Mouse (Mus musculus): ENCODE measurements around the gene Yif1b. TPM values are rescaled to one million over a fixed set of nuclear protein-coding genes. Genes with fewer than 3 reads are reported as not detected.
"Not testable (repeated sequence)": the region's sequence is repeated elsewhere in the genome, so short reads cannot be mapped to it uniquely, and the experiment has no call there.

Yif1b gene
- polyA plus RNA-seq, 1 experiment from 2014 or later, result 104 TPM

DNA sequence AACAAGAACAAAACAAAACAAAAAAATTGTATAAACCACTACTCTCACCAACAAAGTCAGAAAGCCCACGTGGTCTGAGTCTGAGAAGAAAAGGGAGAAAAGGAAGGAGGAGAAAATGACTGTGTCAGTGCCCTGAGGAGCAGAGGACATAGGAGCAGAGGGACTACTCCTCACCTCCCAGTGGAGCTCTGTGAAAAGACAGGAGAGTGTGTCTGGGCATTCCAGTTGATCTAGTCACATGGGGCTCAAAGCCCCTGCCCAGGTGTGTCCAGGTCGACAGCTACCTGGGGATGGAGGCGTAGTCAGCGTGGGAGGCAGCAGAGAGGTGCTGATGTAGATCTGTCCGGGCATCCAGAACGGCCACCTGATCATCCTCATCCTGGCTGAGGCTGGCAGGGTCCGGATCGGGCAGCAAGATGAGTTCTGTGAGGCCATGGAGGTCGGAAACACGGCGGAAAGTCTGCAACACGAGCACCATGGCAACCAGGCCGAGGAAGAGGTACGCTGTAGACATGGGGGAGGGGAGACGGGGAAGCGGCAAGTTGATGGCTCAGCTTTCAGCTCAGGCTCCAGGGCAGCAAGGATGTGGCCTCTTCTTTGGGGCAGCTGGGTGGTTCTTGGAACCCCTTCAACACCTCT, 13.3 kb upstream of the Yif1b start:
- no peak overlapping the region for H3K27ac ChIP-seq
- no peaks in the 10 kb centered on the region for H3K36me3 ChIP-seq
- peaks cover 11% of the 10 kb centered on the region for H3K4me1 ChIP-seq (replicated peaks)
- peaks cover 12% of the 10 kb centered on the region for H3K27me3 ChIP-seq
- H3K9ac ChIP-seq (replicated peaks), result peak overlapping the region; percentile 32; the same call in 1 of the 2 replicates
- peak overlapping the region; percentile 48 for H3K4me2 ChIP-seq
- peaks cover 8% of the 10 kb centered on the region for H3K9me3 ChIP-seq
- WGBS, result 10% methylated on average over 16 of the region's 16 CpGs
- no peak; the same call in 1 of the 2 replicates for ATAC-seq (ENCODE audit: insufficient number of reproducible peaks, insufficient read depth, low FRiP score, low TSS enrichment, low read depth)
- H3K4me3 ChIP-seq (replicated peaks), result peak overlapping the region; percentile 11; the same call in 1 of the 2 replicates

DNA sequence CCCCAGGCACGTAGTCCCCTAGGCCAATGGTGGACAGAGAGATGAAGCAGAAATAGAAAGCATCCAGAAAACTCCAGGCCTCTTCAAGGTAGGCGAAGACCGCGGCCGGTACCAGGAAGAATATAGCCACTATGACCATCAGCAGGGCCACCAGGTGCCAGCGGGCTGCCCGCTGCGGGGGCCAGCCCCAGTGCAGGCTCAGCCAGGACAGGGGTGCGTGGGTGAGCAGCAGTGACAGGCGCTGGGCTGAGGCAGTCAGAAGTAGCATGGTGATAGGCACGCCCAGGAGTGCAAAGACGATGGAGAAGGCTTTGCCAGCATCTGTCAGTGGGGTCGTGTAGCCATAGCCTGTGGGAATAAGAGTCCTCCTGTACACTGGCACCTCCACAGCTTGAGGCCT, 12.6 kb upstream of the Yif1b start:
- H3K9ac ChIP-seq (replicated peaks), result no peak overlapping the region
- peak; percentile 16; the same call in 1 of the 2 replicates for ATAC-seq (ENCODE audit: insufficient number of reproducible peaks, insufficient read depth, low FRiP score, low TSS enrichment, low read depth)
- peak overlapping the region; percentile 48 for H3K4me2 ChIP-seq
- no peak overlapping the region for H3K27ac ChIP-seq
- H3K4me3 ChIP-seq (replicated peaks), result 0 out of 2 replicates have a peak overlapping the region, but pooled peaks have one; percentile 11
- peaks cover 11% of the 10 kb centered on the region for H3K4me1 ChIP-seq (replicated peaks)
- peaks cover 18% of the 10 kb centered on the region for H3K27me3 ChIP-seq
- 70% methylated on average over 13 of the region's 13 CpGs for WGBS
- no peaks in the 10 kb centered on the region for H3K36me3 ChIP-seq
- peaks cover 1% of the 10 kb centered on the region for H3K9me3 ChIP-seq

DNA sequence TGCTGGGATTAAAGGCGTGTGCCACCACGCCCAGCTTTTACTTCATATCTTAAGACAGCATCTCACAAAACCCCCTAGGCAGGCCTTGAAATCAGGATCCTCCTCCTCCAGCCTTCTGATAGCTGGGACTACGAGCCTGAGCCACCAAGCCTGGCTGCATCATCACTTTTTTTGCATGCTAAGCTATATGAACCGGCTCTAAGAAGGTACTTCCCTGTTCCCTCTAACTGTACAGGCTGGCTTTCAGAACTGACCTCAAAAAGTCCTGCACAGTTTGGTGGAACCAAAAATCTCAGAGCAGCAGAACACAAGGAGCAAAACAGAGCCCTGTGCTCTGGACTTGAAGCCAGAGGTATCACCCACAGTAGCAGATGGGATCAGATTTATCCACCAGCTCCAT, 9.9 kb upstream of the Yif1b start:
- 80% methylated on average over 4 of the region's 4 CpGs for WGBS

DNA sequence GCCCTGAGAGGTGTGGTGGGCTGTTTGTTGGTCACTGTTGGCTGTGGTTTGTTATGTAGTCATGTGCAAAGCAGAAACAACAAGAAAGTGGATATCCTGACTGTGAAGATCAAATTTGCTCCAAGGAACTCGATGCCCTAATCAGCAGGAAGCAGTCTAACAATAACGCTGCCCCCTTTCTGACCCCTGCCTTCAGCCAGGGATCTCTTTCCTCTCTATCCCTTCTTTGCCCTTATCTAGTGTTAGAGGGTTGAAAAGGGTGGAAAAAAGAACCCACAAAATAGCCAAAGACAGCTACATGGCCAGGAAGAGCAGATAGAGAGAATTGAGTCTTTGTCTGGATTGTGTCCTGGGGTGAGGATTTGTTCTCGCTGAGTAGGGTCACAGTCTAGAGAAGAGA, 7.6 kb upstream of the Yif1b start:
- 63% methylated on average over 3 of the region's 3 CpGs for WGBS
- no peak overlapping the region for H3K4me2 ChIP-seq
- H3K27me3 ChIP-seq, result peaks cover 58% of the 10 kb centered on the region
- H3K27ac ChIP-seq, result no peak overlapping the region
- H3K4me1 ChIP-seq (replicated peaks), result peaks cover 5% of the 10 kb centered on the region
- H3K9ac ChIP-seq (replicated peaks), result no peak overlapping the region
- ATAC-seq (ENCODE audit: insufficient number of reproducible peaks, insufficient read depth, low FRiP score, low TSS enrichment, low read depth), result no peak
- H3K4me3 ChIP-seq (replicated peaks), result no peak overlapping the region
- H3K9me3 ChIP-seq, result no peaks in the 10 kb centered on the region
- no peaks in the 10 kb centered on the region for H3K36me3 ChIP-seq

More for the DNA sequence above, 9.9 kb upstream of the Yif1b start:
- no peak overlapping the region for H3K9ac ChIP-seq (replicated peaks)
- ATAC-seq (ENCODE audit: insufficient number of reproducible peaks, insufficient read depth, low FRiP score, low TSS enrichment, low read depth), result no peak
- H3K27me3 ChIP-seq, result peaks cover 45% of the 10 kb centered on the region
- H3K9me3 ChIP-seq, result no peaks in the 10 kb centered on the region
- peaks cover 14% of the 10 kb centered on the region for H3K4me1 ChIP-seq (replicated peaks)
- no peak overlapping the region for H3K4me3 ChIP-seq (replicated peaks)
- H3K36me3 ChIP-seq, result no peaks in the 10 kb centered on the region
- H3K4me2 ChIP-seq, result no peak overlapping the region
- H3K27ac ChIP-seq, result no peak overlapping the region

DNA sequence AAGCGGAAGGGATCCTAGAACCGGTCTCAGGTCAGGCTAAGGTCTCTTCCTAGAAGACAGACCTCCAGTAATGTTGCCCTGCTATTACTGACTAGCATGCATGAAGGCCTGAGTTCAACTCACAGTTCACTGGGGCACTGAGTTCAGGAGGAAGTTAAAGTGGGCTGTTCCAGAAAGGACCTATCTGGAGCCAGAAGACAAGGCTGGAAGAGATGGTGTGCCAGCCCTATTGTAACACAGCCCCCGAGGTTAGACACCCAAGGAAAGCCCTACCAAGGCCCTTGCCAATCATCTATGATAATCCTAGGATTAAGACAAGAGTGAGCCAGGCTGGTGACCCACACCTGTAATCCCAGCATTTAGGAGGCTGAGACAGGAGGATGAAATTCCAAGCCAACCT, 6.6 kb upstream of the Yif1b start:
- 51% methylated on average over 3 of the region's 3 CpGs for WGBS
- Histone ChIP-seq H3K4me3 (replicated peaks) (peak overlapping the region; percentile 60), H3K36me3 (no peaks in the 10 kb centered on the region), H3K4me1 (replicated peaks) (0 out of 2 replicates have a peak, but pooled peaks cover 3% of the 10 kb centered on the region), H3K9me3 (no peaks in the 10 kb centered on the region), H3K4me2 (peak overlapping the region; percentile 97), H3K9ac (replicated peaks) (no peak overlapping the region), H3K27ac (no peak overlapping the region), H3K27me3 (peaks cover 58% of the 10 kb centered on the region)
- ATAC-seq (ENCODE audit: insufficient number of reproducible peaks, insufficient read depth, low FRiP score, low TSS enrichment, low read depth), result no peak

DNA sequence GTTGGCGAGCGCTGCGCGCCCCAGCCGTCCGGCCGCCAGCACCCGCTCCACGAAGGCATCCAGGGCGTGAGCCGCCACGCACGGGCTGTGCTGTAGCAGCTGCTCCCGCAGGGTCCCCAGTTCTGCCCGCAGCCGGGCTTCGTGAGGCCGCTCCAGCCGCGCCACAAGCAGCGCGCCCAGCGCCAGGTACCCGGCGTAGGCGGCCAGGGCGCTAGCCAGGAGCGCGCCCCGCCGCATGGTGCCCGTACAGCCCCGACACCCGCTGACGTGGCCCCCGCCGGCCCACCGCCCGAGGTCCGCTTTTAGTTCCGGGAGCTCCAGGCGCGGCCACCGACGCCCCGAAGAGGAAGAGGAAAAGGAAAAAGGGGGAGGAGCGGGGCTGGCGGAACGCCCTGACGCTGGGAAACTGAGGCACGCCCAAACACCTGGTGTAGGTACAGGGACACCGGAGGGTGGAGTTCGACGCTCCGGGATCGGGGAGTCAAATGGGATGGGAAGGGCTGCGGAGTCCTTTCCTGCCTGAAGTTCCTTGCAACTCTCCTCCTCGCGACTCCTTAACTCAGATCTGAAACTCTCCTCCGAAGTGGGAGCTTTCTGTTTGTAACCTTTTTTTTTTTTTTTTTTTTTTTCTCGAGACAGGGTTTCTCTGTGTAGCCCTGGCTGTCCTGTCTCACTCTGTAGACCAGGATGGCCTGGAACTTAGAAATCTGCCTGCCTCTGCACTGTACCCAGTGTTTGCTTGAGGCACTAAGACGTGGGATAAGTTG, 5.7 kb upstream of the Yif1b start, which contains the start of gene Kcnk6:
Gene Kcnk6 (minus strand): TSS at position 269 of the 767 bp plus-strand sequence.
- peak; percentile 52 for ATAC-seq (ENCODE audit: insufficient number of reproducible peaks, insufficient read depth, low FRiP score, low TSS enrichment, low read depth)
- Histone ChIP-seq H3K27ac (no peak within 1 kb of the TSS), H3K4me3 (replicated peaks) (peak within 1 kb of the TSS; percentile 60), H3K36me3 (no peaks in the 10 kb centered on the region), H3K9me3 (no peaks in the 10 kb centered on the region), H3K9ac (replicated peaks) (peak within 1 kb of the TSS; percentile 71), H3K4me2 (peak within 1 kb of the TSS; percentile 97), H3K4me1 (replicated peaks) (0 out of 2 replicates have a peak, but pooled peaks cover 3% of the 10 kb centered on the region), H3K27me3 (peaks cover 58% of the 10 kb centered on the region)
- 2% methylated on average over 62 of the region's 62 CpGs for WGBS

DNA sequence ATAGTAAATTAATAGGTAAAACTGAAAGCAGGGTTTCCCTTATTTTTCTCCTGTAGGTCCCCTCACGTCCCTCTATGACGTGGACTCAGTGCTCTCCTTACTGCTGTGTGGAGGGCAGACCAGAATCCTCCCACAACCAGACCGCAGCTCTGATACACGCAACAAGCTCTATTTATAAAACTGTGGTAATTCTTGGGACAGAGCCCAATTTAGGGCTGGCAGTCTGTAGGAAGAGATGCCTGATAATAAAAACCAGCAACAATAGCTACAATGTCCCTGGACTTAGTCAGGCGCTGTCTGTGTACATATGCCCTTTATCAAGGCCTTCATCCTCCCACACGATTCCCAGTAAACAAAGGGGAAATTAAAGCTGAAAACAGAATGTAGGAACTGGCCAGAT, 4.4 kb upstream of the Yif1b start:
- Histone ChIP-seq H3K9ac (replicated peaks) (no peak overlapping the region), H3K9me3 (no peaks in the 10 kb centered on the region), H3K4me1 (replicated peaks) (peaks cover 5% of the 10 kb centered on the region), H3K27ac (no peak overlapping the region), H3K27me3 (peaks cover 56% of the 10 kb centered on the region), H3K36me3 (no peaks in the 10 kb centered on the region), H3K4me2 (no peak overlapping the region), H3K4me3 (replicated peaks) (no peak overlapping the region)
- ATAC-seq (ENCODE audit: insufficient number of reproducible peaks, insufficient read depth, low FRiP score, low TSS enrichment, low read depth), result no peak
- WGBS, result 82% methylated on average over 6 of the region's 6 CpGs

DNA sequence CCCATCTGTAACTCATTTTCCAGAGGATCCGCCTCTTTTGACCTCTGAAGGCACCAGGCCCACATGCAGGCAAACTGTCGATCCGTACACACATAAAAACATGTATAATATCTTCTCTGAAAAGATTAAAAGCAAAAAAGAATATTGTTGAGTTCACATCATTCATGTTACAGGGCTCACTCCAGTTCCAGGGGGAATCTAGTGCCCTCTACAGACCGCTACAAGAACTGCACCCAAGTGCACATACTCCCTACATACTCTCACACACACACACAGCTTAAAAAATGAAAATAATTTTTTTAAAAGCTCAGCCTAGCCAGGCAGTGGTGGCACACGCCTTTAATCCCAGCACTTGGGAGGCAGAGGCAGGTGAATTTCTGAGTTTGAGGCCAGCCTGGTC, 3.5 kb upstream of the Yif1b start:
- ATAC-seq (ENCODE audit: insufficient number of reproducible peaks, insufficient read depth, low FRiP score, low TSS enrichment, low read depth), result no peak
- H3K9me3 ChIP-seq, result no peaks in the 10 kb centered on the region
- no peak overlapping the region for H3K9ac ChIP-seq (replicated peaks)
- peaks cover 12% of the 10 kb centered on the region for H3K4me1 ChIP-seq (replicated peaks)
- H3K36me3 ChIP-seq, result no peaks in the 10 kb centered on the region
- WGBS, result 69% methylated on average over 5 of the region's 5 CpGs
- H3K27me3 ChIP-seq, result peaks cover 48% of the 10 kb centered on the region
- no peak overlapping the region for H3K4me3 ChIP-seq (replicated peaks)
- H3K4me2 ChIP-seq, result no peak overlapping the region
- H3K27ac ChIP-seq, result no peak overlapping the region

DNA sequence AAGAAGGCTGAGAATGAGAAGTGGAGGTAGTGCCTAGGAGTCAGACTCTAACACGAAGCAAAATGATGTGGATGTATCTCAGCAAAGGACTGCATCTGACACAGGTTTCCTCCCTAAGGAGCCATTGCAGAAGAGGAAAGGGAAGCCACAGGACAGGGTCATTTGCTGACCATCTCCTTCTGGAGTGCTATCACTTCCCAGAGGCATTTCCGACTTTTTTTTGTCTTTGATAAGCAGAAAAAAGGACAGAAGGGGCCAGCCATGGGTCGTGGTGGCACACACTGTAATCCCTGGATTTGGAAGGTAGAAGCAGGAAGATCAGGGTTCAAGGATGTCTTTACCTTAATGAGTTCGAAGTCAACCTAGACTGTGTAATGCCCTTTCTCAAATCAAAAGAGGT, 1.5 kb upstream of the Yif1b start:
- no peak overlapping the region for H3K4me3 ChIP-seq (replicated peaks)
- peaks cover 12% of the 10 kb centered on the region for H3K4me1 ChIP-seq (replicated peaks)
- H3K9me3 ChIP-seq, result no peaks in the 10 kb centered on the region
- H3K36me3 ChIP-seq, result 0 out of 2 replicates have a peak, but pooled peaks cover 5% of the 10 kb centered on the region
- WGBS, result 79% methylated on average over 4 of the region's 4 CpGs
- no peak overlapping the region for H3K9ac ChIP-seq (replicated peaks)
- peaks cover 29% of the 10 kb centered on the region for H3K27me3 ChIP-seq
- H3K4me2 ChIP-seq, result no peak overlapping the region
- no peak for ATAC-seq (ENCODE audit: insufficient number of reproducible peaks, insufficient read depth, low FRiP score, low TSS enrichment, low read depth)
- no peak overlapping the region for H3K27ac ChIP-seq

DNA sequence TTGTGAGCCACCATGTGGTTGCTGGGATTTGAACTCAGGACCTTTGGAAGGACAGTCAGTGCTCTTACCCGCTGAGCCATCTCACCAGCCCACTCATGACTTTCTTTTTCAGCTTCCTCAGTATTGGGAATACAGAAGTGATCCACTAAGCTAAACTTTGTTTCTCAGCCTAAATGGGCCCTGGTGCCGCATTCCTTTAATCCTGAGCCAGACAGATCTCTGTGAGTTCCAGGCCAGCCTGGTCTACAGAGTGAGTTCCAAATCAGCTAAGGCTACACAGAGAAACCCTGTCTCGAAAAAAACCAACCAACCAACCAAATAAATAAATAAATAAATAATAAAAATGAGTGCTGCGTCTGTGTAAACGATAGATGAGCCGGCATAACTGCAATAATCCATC, 533 bp upstream of the Yif1b start:
- Histone ChIP-seq H3K4me2 (peak overlapping the region; percentile 55), H3K9ac (replicated peaks) (peak overlapping the region; percentile 46), H3K27ac (peak overlapping the region; percentile 86), H3K27me3 (peaks cover 19% of the 10 kb centered on the region), H3K4me3 (replicated peaks) (peak overlapping the region; percentile 67)
- H3K9me3 ChIP-seq; H3K36me3 ChIP-seq; ATAC-seq (ENCODE audit: insufficient number of reproducible peaks, insufficient read depth, low FRiP score, low TSS enrichment, low read depth); H3K4me1 ChIP-seq (replicated peaks): not testable (repeated sequence)
- 29% methylated on average over 6 of the region's 6 CpGs for WGBS

DNA sequence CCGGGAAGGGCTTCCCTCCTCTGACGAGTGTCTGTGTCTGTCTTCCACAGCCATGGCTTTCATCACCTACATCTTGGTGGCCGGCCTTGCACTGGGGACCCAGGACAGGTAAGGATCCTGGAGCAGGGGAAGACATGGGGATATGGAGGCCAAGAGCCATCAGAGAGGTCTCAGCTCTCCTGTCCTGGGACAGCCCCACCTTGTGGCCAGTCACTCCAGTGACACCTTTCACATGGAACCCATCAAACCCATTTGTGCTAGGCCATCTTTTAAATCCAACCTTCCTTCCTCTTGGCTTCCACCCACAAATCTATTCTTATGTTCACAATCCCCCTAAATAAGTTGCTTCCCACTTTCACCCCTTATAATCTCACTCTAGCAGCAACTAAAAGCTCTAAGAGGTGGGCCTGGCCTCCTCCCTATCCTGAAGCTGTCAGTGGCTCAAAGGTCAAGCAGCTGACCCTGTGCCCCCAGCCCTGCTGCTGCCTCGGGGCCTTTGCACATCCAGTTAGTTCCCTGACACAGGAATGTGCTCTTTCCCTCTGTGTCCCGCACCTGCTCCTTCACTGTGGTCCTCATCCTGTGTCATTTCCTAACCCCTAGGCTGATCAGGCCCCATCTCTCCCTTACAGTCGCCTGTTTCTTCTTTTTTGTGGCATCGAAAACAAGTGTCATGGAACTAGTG, 6.7 kb downstream of the Yif1b start:
- Histone ChIP-seq H3K27ac (no peak overlapping the region), H3K4me3 (replicated peaks) (no peak overlapping the region), H3K4me2 (no peak overlapping the region), H3K9ac (replicated peaks) (no peak overlapping the region), H3K36me3 (peaks cover 35% of the 10 kb centered on the region), H3K27me3 (peaks cover 26% of the 10 kb centered on the region), H3K9me3 (no peaks in the 10 kb centered on the region), H3K4me1 (replicated peaks) (peaks cover 16% of the 10 kb centered on the region)
- 86% methylated on average over 7 of the region's 7 CpGs for WGBS
- no peak for ATAC-seq (ENCODE audit: insufficient number of reproducible peaks, insufficient read depth, low FRiP score, low TSS enrichment, low read depth)

All from limb, embryonic 12.5 days (tissue).